Mouse (Mus musculus) kidney, adult 8-10 months (tissue): Measurements from ENCODE around the gene Repin1.

Source experiments
- DNase-seq, 2 experiments: peaks; one replicate each; pipeline ENCODE4 v3.0.0; 2022

Gene Repin1

DNA sequence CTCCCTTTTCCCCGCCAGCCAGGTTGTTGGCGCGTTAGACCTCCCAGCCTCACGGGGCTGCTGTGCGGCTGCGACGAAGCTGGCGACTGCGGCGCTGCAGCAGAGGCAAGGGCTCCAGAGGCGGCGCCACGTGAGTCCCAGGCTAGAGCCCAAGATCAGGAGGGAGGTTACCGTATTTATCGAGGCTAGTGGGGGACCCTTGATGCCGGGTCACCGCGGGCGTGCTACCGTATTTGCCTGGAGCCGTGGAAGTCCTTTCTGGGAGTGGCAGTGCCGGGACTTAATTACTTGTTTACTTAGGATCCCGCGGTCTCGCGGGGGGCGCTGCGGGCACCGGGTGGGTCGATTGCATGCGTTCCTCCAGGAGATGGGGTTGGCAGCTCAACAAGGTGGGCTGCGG is 33.3 kb downstream of the Repin1 start:
- DNase-seq = peak; percentile 81 to 82

- DNase-seq = peak; percentile 69
These were observed 33.8 kb downstream of the Repin1 start for GRCm38 (mm10) chr6:48627511-48627924.

- DNase-seq = peak; percentile 83 to 89
These were observed 34.7 kb downstream of the Repin1 start for GRCm38 (mm10) chr6:48628377-48628776.

DNA sequence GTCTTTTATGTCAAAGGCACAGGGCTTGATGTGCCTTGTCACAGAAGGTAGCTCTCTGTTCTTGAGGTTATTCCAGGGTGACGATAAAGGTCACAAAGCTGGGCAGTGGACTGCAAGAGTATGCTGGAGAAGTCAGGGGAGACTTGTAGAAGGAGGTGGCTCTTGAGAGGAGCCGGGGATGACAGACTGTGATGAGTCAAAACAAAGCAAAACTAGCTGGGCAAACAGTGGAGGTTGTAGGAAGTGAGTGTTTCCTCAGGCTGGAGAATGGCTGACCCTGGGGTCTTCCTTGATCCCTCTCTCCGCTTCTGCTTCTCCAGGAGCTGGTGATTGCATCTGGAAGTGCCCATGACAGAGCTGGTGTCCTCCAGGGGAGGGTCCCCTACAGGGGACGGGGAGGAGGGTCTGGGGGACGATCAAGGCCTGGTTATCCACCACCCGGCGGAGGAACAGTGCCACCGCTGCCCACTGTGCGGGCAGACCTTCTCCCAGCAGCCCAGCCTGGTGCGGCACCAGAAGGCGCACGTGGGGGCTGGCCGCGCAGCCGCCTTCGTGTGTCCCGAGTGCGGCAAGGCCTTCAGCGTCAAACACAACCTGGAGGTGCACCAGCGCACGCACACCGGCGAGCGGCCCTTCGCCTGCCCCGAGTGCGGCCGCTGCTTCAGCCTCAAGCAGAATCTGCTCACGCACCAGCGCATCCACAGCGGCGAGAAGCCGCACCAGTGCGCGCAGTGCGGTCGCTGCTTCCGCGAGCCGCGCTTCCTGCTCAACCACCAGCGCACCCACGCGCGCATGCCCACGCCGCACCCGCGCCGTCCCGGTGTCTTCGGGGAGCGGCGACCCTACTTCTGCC is 35.4 kb downstream of the Repin1 start:
- DNase-seq = no peak

DNA sequence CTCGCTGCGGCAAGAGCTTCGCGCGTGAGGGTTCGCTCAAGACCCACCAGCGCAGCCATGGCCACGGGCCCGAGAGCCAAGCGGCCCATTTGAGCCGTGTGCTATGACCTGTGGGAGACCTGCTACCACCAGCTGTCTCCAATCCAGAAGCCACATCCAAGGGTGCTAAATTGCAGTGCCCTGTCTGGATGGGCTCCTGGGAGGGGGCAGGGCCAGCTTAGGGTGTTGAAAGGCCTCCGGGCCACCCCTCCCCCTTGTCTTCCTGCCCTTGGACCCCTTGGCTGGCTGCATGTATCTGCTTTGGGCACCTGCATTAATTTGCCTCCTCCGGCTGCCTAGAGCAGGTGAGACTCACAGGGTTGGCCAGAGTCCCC is 36.0 kb downstream of the Repin1 start:
- DNase-seq = peak; percentile 67 to 71

DNA sequence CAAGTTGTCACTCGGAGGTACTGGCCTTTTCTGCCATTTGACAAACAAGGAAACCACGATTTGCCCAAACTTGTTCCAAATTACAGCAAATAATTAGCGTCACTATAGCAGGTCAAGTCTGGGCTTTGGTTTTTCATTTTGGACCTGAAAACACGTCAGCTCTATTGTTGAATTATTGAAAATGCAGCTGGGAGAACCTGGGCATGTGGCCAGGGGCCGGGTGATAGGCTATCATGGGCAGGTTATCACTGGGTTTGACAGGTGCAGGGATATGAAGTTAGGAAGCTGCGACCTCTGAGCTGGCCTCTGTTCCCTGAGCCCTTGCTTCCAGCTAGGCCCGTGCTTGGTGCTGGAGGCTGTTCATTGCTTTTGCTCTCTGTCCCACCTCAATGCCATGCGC is 37.1 kb downstream of the Repin1 start:
- DNase-seq = no peak

DNA sequence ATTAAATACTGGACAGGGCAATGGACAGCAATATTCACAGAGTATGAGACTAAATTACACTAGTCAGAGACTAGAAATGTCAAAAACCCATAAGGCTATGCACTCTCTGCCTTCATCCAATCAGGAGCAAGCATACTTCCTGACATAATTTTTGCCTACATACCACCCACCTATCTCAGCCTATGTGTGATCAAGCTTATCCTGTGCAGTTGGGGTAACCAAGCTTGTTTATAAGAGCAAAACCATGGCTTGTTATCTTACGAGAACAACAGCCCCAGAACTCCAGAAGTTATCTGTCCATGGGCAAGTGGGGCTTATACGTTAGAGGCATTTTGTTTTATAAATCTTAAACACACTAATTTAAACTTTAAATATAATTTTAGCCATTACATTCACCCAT is 41.4 kb downstream of the Repin1 start:
- no peak for DNase-seq

- no peak for DNase-seq
These were observed 42.8 kb downstream of the Repin1 start for GRCm38 (mm10) chr6:48636515-48636914.

DNA sequence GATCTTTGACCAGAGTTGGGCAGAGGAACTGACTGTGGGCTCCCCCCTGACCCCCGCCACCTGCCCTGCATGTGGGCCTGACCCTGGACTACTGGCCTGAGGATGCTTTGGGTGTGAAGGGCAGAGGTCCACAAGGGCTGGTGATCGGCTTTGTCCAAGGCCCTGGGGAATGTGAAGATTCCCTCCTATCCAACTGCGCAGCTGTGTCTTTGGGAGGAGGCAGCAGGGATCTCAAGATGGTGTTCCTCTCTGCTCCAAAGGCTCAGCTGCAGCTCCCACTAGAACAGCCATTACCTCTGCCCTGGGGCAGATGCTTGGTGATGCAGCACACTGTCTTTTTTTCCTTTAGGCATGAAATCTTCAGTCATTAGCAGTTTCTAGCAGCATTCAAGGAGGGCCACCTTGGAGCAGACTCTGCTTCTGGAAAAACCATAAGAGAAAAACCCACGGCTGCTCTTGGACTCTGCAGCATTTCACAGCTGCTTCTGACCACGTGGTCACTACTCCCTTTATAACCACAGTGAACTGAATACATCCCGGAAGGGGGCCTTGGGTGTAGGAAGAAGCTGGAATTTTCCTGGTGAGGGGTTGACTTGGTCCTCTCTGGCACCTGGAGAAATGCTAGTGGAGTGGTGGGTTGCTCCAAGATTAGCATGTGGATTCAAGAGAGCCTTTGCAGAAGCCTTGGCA is 44.3 kb downstream of the Repin1 start:
- no peak for DNase-seq

- DNase-seq = peak in 1 of 2 experiments; percentile 69
These were observed 44.9 kb downstream of the Repin1 start for GRCm38 (mm10) chr6:48638553-48638952.

GRCm38 (mm10) chr6:48641391-48641790 is 47.7 kb downstream of the Repin1 start:
- DNase-seq = no peak

DNA sequence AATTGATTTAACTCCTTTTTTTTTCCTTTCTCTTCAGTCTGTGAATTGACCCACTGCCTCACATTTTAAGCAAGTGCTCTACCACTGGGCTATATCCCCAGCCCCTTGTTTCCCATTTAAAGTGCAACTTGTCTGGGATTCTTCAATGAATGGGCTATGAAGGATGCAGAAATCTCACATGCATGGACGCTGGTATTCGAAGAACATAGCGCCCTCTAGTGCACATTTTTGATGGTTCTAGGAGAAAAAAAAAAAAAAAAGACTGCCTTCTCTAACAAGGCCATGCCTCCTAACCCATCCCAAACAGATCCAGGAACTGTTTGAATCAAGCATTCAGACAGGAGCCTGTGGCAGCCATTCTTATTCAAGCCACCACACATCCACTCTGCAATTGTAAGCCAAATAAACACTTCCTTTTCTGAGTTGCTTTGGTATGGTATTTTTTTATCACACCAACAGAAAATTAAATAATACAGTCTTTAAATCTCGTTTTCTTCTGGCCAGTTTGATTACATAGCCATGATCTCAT is 49.1 kb downstream of the Repin1 start:
- no peak for DNase-seq

- peak; percentile 71 to 83 for DNase-seq
These were observed 52.1 kb downstream of the Repin1 start for GRCm38 (mm10) chr6:48645660-48646308.

- DNase-seq = no peak
These were observed 52.6 kb downstream of the Repin1 start for GRCm38 (mm10) chr6:48646309-48646690.

DNA sequence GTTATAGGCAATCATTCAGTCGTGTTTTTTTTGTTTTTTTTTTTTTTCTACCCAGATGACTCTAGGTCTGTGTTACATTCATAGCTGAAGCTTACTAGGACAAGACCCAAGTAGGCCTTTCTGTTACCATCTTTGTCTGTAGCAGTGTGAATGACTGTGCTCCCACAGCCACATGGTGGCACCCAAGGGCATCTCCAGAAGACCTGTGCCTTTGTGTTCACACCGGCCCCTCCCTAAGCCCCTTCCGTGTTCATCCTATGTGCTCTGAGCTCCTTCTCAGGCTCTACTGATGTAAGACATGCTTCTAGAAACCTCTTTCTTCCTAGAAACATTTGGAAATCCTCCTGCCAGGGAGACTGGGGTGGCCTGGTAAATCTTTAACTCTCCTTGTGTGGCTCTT is 53.3 kb downstream of the Repin1 start, which contains the start of gene Gimap8:
Gene Gimap8, plus strand, starts transcription at position 240 of the 400 bp plus-strand sequence.
- peak; percentile 75 to 78 for DNase-seq

GRCm38 (mm10) chr6:48647611-48648010 is 53.9 kb downstream of the Repin1 start:
- no peak for DNase-seq
